Mouse (Mus musculus): Measurements from ENCODE around the gene Cd4.

Gene Cd4

DNA sequence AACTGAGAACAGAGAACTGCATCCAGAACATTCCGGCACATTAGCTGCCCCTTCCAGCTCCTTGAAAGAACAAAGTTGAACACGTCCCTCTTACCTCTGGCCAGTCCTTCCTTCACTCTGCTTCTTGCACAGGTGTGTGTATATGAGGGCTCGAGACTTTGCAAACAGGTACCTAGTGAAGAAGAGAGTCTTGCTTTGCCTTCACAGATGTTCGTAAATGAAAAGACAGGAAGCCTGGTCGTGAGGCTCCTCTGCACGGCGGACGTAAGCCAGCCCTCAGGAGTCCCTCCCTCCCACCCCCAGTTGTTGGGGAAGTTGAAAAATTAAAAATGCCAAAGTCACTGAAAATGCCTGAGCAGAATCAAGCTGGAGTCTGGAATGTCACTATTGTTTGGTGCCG, at the start of gene Cd4:
TSS of gene Cd4 (minus strand) at position 236 of the 400 bp plus-strand sequence.
- no peak for DNase-seq (ENCODE audit: low spot score in 2 of 2)

DNA sequence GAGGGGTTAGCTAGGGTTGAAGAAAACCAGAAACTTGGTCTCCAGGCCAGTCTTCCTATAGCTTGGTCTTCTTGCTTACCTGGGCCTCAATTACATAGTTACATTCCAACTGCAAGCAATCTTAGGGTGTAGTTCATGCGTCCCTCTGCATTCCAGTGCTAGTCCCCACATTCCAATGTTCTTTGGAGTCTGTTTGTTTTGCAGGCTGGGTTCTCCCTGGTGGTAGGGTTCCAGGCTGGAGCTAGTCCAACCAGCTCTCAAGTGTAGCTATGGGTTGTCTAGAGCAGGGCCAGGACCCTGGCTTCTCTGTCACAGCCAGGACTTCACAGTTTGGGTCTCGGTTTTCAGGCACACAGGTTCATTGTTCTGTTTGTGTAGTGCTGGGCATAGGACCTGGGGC, 49.5 kb upstream of the Cd4 start:
- no peak for DNase-seq (ENCODE audit: low spot score in 2 of 2)

DNA sequence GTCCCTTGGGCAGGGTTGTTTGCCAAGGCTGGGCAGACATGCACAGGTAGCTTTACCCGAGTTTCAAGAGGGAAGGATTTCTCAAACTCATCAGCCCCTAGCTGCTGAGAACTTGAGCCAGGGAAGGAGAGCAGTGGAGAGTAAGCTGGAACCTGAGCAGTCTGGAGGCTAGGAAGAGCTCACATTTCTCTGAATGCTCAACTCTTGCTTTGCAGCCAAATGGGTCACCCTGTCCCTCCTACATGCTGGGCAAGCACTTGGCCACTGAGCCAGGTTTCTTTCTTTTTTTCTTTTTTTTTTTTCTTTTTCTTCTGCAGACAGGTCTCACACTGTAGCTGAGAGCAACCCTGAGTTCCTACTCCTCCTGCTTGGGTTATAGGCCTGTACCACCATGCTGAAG, 48.7 kb upstream of the Cd4 start:
- no peak for DNase-seq (ENCODE audit: low spot score in 2 of 2)

DNA sequence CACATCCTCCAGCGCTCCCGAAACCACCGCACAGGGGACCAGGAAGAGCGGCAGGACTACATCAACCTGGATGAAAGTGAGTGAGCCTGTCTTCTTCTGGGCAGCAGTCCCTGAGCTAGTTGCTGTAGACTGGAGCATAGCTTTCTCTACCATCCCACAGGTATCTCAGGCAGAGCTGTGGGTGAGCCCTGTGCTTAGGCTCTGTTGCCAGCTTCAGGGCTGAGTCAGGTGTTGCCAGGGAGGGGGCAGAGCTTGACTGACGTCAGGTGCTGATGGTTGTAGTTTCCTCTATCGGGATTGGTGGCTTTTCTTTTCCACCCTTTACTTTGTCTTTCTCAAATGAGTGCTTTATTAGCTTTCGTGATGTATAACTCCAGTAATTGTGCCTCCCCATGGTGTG, 46.6 kb upstream of the Cd4 start:
- DNase-seq (ENCODE audit: low spot score in 2 of 2) = no peak

DNA sequence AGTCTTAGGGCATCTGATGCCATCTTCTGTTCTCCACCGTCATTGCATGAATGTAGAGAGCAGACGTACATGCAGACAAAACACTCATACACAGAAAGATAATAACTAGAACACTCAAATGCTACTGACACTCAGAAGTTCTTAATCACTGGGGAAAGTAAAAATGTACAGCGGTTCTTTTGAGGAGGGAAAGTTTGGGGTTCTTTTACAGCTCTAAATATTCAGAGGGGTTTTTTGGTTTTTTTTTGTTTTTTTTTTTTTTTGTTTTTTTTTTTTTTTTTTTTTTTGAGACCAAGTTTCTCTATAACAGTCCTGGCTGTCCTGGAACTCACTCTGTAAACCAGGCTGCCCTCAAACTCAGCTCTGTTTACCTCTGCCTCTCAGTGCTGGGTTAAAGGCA, 45.1 kb upstream of the Cd4 start:
- DNase-seq (ENCODE audit: low spot score in 2 of 2) = no peak

DNA sequence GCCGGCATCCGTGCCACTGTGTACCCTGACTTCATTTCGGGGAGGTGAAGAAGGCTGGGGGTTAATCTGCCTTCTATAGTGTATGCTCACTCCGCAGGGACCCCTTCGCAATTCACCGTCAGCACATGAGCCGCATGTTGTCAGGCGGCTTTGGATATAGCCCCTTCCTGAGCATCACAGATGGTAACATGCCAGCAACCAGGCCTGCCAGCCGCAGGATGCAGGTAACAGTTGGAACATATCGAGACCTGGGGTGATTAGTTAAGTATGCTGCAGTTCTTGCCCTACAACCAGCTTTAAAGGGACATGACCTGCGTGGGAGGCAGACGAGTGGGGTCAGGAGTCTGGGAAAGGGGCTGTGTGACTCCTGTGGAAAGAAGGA, 44.3 kb upstream of the Cd4 start:
- DNase-seq (ENCODE audit: low spot score in 2 of 2) = no peak

DNA sequence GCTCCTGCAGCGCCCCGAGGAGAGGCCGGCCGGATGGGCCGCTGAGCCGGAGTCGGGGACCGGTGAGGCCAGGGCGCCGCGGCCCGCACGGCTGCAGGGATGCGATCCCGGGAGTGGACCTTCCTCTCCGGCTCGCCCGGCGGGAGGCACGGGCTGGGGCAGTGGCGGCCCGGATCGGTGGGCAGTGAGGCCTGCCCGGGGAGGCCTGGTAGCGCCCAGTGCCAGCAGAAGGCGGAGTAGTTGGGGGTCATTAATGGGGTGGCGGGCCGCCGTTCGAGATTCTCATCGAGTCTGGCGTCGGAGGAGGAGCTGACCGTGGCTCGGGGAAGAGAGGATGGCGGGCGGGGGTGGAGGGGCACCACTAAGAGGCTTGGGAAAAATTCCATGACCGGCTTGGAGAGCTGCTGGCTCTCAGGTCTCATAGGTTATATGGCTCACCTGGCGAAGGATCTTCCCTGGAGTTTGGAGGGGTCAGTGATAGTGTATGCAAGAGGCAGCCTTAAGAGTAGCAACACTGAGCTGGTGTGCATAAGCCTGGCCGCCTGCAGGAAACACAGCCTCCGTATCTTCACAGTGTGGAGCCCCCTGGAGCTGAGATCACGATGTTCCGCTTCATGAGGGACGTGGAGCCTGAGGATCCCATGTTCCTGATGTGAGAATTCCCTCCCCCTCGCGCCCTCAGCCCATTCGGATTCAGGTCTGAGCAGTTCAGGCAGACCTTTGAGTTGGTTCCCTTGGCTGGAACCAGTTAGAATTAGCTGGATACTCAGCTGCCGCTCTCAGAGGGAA, 43.7 kb upstream of the Cd4 start:
- no peak for DNase-seq (ENCODE audit: low spot score in 2 of 2)

DNA sequence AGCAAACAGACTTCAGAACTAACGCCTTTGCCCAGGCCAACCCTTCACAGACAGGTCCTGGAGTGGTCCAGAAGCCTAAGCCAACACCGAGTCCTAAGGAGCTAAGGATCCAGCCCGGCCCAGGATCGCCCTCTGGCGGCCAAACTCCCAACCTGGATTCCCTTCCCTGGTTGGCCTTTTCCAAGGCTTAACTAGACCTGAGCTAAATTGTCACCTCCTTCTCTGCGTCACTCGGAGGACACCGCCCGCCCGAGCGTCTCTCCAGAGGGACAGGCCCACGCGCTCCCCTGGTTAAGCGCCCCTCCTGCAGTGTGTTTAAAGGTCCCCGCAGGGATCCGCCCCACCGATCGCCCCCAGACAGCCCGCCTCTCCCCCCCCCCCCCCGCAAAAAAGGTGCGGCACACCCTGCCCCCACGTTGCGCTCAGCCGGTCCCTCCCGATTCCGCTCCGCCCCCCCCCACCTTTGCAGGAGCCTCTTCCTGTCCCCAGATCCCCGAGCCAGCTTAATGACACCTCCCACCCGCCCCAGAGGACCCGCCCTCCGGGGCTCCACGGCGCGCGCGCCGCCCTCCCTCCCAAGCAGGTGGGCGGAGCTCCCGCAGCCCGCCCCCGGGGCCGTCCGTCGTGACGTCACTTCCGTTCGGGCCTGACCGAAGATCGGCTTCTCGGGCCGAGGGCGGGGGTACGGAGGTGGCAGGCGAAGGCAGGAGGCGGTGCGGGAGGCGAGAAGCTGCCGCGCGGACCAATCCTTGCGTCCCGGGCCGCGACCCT, 42.9 kb upstream of the Cd4 start, which contains the start of gene Mlf2:
TSS of gene Mlf2 (plus strand) at position 633 of the 771 bp plus-strand sequence.
- peak; percentile 99 to 100 for DNase-seq (ENCODE audit: low spot score in 2 of 2)

DNA sequence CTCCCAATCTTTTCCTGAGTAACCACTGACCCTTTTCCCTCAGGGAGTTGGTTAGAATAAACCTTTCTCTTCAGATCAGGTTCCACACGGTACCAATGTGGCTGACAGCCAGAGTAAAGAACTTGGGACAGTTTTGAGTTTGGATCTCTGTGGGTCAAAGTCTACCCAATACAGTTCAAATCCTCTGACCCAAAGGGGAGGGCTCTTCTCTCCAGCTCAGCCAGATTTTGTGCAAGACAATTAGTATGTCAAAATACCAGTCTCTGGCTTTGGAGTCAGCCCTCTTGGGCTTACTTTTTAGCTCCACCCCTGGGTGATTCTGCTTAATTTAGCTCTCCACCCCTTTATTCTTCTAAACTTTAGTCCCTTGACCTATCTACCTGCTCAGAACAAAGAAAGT, 42.2 kb upstream of the Cd4 start:
- no peak for DNase-seq (ENCODE audit: low spot score in 2 of 2)

DNA sequence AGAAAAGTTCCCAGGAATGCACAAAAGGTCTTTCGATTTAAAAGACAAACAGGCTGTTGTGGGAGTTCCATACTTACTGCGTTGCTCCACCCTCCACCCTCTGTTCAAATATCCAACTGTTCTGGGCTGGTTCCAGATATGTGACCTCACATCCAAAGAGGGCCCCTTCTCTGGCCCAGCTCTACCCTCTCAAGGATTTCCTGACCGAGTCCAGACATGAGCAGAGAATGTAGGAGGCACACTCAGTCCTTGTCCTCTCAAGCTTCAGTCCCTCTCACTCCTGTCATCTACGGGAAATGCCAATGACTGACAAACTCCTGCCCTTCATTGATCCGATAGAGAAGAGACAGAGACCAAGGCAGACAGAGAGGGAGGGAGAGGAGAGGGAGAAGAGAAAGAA, 37.9 kb upstream of the Cd4 start:
- no peak for DNase-seq (ENCODE audit: low spot score in 2 of 2)

DNA sequence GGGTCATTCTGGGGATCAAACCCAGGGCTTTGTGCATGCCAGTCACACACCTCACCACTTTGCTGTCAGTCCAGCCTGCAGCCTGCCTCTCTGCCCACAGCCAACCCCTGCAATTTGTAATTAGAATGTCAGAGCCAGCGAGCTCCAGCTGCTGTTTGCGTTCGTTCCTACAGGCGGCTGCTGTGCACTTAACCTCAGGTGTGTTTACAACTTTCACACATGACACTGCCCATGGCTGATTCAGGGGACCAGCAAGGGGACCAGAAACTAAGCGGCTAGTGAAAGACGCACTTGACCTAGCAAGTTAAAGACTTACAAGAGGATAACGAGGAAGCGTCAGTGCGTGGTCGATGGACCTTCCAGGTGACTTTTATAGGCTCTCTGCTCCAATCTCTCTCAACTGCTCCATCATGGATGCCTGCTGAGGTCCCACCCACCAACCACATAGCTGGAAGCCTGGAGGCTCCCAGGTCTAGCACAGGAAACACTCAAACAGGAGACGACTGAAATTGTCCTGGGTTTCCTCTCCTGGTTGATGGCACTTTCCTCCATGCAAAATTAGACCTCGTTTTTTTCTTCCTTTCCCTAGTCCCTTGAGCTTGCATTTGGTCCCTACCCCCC, 37.3 kb upstream of the Cd4 start:
- DNase-seq (ENCODE audit: low spot score in 2 of 2) = no peak

DNA sequence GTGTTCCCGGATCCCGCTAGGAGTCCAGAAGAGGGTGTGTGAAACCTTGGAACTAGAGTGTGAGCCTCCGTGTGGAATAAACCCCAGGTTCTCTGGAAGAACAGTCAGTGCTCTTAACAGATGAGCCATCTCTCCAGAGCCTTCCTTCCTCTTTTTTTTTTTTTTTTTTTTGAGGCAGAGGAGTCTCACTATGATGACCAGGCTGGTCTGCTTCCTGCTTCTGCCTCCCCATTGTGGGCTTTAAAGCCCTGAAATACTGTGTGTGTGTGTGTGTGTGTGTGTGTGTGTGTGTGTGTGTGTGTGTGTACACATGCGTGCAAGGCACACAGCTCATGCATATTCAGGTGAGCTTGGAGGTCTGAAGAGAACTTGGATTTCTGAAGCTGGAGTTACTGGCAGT, 33.5 kb upstream of the Cd4 start:
- no peak for DNase-seq (ENCODE audit: low spot score in 2 of 2)

DNA sequence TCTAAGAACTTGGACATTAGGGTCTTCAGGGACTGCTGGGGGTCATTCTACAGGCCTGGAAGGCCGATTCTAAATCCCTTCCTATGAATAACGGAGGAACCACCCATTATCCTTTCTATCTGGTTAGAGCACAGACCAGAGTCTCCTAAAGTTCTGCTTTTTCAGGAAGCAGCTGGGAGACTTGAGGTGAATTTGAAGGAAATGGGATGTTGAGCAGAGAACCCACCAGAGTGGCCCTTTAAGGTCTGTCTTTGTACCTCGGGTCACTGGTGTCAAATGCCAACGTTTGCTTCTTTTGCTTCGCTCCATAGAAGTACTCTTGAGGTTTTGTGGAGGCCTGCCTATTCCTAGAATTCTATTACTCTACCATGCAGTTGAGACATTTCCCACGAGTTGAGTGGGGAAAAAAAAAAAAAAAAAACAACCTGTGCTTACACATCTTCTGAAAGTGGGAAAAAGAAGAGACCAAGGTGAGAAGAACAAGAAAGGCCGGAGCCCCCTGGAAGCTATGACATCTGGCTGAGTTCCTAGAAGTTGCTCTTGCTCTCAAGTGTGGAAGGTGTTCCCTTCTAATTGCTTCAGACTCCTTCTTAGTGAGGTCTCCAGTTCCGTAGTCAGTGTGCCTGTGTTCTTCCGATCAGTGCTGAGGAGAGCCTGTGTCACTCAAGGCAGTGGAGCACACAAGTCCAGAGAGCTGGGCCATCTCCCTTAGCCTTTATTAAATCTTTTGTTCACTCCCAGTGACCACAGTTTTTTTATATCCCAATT, 32.5 kb upstream of the Cd4 start:
- no peak for DNase-seq (ENCODE audit: low spot score in 2 of 2)

DNA sequence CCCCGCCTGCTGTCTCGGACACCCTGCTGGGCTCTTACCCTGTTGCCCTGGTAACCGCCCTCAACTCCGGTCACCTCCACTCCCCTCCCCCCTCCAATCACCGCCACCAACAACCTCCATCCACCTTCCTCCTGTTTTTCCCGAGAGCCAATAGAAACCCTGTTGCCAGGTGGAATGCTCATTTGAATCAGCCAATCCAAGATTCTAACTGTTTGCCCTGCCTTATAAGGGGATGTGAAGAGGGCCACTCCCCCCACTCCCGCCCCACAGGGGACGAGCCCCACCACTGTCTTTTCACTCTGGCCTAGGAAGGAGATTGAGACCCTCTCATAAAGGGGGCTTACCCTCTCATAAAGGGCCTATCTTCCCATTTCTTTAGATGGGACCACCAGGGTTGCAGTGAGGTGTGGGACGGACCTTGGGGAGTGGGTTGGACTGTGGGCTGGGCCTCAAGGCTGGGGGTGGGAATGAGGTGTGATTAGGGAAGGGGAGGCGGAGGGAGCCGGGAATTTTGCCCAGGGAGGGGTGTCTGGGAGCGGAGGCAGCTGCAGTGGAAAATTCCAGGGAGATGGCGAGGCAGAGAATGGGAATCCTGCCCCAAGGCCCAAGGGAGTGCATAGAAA, 31.8 kb upstream of the Cd4 start, which contains the start of gene Ptms:
TSS of gene Ptms (minus strand) at position 409 of the 623 bp plus-strand sequence.
- peak in 1 of 2 experiments; percentile 38 for DNase-seq (ENCODE audit: low spot score in 2 of 2)

DNA sequence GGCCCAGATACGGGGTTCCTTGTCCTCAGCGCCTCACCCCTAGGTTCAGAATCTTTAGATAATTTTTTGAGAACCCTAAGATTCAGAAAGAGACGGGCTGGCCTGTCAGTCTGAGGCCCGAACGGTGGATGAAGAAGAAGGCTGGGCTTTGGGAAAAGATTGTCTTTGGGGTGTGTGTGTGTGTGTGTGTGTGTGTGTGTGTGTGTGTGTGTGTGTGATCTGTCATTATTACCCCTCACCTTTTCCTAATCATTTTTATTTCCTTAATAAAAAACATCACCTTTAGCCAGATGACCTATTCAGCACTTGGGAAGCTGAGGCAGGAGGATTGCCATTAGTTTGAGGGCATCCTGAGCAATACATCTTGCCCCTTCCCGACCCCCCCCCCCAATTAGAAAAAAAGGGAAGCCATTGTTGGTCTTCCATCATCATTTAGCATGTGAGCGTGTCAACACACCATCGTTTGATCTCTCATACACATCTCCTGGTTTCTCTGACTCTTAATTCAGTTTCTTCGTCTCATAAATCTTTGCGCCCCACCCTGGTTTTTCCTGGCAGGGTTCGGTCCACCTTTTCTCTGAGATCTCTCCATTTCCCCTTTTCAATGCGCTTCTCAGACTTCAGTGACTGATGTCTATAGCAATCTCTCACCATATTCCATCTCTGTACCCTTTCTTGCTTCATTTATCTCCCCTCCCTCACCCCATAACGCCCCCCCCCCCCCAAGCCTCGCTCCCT, 31.0 kb upstream of the Cd4 start:
- no peak for DNase-seq (ENCODE audit: low spot score in 2 of 2)

DNA sequence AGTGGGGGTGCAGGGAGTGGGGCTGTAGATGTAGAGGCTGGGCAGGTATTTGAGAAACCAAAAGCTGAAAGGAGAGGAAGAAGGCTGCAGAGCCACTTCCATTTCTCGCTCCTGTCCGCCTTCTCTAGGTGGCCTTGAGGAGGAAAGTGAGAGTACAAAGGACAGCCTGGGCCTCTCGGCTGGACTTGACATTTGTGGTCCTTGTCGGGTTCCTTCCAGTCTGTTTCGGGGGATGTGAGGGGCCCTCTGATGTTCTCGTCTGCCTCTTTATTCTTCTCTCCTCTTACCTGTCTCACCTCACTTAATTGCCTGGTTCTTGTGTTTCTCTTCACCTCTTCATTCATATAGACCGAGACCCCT, 30.3 kb upstream of the Cd4 start:
- DNase-seq (ENCODE audit: low spot score in 2 of 2) = no peak

DNA sequence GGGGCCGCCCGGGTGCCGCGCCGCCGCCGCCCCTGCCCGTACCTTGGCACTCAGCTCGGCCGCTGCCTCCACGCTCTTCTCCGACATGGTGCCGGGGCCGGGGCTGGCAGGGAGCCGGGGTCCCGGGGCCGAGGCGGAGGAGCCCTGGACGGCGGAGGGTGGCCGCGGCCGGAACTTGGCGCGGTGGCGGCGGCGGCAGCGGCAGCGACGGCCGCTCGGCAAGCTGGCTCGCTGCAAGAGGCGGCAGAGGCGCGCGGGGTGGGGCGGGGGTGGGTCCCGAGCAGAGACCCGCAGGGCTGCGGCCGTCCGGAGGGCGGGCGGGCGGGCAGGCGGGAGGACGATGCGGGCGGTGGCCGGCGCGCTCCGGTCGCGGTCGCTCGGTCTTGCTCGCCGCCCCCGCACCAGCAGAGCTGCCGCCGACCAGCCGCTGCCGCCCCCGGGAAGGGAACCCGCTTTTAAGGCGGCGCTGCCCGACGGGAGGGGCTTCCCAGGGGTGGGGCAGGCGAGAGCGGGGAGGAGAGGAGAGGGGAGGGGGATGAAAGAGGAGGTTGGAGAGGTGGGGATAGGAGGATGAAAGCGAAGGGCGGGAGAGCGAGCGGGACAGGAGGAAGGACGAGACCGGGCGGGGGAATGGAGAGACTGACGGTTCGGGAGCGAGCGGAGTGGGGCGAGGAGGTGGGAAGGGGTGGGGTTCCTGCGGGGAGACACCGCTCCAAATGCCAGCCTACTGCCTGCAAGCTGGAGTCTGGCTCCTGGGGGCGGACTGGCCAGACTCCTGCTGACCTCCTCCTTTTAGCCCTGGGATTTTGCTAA, 29.7 kb upstream of the Cd4 start:
- peak; percentile 46 to 78 for DNase-seq (ENCODE audit: low spot score in 2 of 2)

DNA sequence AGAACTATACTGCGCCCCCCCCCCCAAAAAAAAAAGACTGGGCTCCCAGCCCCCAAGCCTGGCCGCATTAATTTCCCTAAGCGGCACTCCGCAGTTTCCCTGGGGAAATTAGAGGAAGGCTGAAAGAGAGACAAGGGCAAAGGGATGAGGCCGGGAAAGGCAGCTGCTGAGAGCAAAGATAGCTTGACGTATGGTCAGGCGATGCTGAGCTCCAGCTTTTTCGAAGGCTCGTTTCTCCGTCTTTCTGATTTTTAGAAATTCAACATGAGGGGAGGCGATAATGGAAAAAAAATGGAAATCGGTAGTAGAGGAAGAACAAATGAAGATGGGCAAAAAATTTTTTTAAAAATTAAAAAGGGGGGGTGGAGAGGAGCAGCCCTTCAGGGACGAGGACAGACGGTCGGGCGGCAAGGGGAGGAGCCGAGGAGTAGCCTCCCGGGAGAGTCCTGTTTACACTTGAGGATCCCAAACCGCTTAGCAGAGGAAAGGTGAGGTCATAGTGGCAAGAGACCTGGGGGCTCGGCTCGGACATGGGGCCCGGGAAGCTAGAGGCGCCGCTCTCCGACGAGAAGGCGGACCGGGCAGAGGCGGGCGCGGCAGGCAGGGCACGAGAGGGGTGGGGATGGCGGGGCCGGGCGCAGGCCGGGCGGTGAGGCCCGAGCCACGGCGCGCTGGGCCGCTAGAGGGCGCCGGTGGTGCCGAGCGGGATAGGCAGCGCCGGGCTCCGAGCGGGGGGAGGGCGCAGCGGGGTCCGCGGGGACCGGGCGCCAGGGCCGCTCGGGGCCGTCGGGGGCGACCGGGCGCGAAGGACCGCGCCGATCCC, 28.9 kb upstream of the Cd4 start:
- DNase-seq (ENCODE audit: low spot score in 2 of 2) = peak; percentile 86 to 97
